Mouse (Mus musculus): Measurements from ENCODE around the gene Fndc5. TPM values are rescaled to one million over a fixed set of nuclear protein-coding genes. Genes with fewer than 3 reads are reported as not detected.

Fndc5 gene
- polyA plus RNA-seq, 1 experiment from 2014 or later: 3.3 TPM

DNA sequence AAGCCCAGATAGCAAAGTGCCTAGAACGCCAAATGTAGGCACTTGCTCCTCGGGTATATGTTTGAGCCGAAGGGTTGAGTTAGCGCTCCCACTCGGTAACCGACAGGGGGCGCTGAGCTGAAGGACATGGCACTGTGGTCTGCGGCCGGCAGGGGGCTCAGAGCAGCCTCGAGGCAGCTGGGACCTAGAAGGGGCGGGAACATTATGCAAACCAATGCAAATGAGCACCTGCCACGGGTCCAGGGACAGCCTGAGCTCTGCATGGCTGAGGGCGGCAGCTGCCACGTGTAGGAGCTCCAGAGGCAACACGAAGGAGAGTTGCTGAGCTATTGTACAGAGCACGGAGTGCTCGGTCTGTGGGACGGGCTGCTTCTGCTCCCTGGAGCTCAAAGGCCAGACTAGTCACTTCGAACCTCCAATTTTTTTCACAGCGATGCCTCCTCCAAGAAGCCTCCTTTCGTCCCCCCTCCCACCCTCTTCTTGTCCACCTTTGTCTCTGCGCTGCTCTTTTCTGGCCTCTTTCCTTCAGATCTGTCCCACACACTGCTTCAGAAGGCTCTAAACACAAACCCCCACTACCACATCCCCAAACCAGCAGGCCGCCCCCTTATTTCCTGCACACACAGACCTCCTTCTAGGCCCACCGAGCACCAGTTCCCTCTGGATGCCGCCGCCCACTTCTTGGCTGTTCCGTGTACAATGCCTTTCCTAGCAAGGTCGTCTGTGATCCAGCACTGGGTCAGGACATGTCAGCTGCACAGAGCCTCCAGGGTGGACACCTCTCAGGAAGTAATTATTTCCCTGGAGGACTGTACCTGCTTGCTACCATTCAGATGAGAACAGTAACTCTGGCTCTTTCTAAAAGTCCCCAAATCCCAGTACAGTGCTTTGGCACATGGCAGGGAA is 23.5 kb upstream of the Fndc5 start:
- Histone ChIP-seq H3K4me1 (peaks cover 20% of the 10 kb centered on the region; the same call in 1 of the 2 replicates), H3K4me3 (no peak overlapping the region), H3K9me3 (no peaks in the 10 kb centered on the region), H3K36me3 (no peaks in the 10 kb centered on the region), H3K27me3 (ENCODE audit: insufficient read depth, poor library complexity, severe bottlenecking) (peaks cover 66% of the 10 kb centered on the region), H3K27ac (no peak overlapping the region)
- peak; percentile 84 for DNase-seq (ENCODE audit: low spot score)
- 31% methylated on average over 28 of the region's 28 CpGs for WGBS

DNA sequence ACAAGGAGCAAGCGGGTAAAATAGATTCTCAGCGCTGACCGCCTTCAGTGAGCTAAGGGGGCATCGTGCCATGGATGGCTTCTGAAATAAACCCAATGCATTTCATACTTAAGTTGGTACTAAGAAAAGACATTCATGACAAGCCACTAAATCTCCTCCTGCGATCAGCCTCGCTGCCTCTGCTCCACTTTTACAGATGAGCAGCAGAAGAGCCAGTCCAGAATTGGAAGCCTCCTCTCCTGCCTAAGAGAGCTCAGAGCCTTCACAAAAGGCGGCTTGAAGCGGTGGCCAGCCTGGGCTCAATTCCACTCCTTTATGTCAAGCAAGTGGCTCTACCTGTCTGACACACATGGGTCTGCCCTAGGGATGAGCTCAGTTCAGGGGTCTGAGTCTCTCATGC is 20.1 kb upstream of the Fndc5 start:
- H3K36me3 ChIP-seq: no peaks in the 10 kb centered on the region
- peaks cover 24% of the 10 kb centered on the region for H3K4me1 ChIP-seq
- H3K27me3 ChIP-seq (ENCODE audit: insufficient read depth, poor library complexity, severe bottlenecking): peaks cover 82% of the 10 kb centered on the region
- no peak overlapping the region for H3K4me3 ChIP-seq
- 86% methylated on average over 8 of the region's 8 CpGs for WGBS
- H3K9me3 ChIP-seq: no peaks in the 10 kb centered on the region
- no peak for DNase-seq (ENCODE audit: low spot score)
- H3K27ac ChIP-seq: no peak overlapping the region

DNA sequence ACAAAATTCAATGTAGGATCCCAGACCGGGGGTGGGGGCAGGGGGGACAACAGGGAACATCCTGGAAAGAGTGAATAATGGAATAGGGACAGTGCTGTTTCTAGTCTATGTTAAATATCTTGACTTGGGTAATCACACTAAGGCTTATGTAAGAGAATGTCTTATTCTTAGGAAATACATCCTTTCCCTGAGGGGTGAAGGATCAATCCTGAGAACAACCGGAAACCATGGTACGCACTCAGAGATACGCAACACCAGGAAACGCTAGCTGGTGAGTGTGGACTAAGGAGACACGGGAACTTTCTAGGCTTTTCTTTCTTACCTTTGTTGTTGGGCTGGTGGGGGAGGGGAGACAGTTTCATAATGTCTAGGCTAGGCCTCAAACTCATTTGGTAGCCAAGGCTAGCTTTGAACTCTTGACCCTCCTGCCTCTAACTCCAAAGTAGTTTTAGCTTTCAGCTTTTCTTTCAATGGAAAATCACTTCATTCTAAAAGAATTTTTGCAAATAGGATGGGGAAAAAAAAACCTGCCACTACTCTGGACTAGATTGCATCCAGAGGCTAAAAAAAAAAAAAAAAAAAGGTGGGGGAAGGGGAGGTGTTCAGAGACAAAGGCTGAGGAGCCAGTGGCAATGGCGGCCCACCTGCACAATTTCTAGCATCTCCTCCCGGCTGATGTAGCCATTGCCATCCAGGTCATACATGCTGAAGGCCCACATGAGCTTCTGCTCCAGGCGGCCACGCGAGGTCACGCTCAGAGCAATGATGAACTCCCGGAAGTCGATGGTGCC is 18.9 kb upstream of the Fndc5 start:
- no peak for DNase-seq (ENCODE audit: low spot score)
- H3K4me1 ChIP-seq: peaks cover 18% of the 10 kb centered on the region
- H3K9me3 ChIP-seq: no peaks in the 10 kb centered on the region
- H3K27ac ChIP-seq: no peak overlapping the region
- no peak overlapping the region for H3K4me3 ChIP-seq
- peaks cover 87% of the 10 kb centered on the region for H3K27me3 ChIP-seq (ENCODE audit: insufficient read depth, poor library complexity, severe bottlenecking)
- WGBS: 84% methylated on average over 14 of the region's 14 CpGs
- H3K36me3 ChIP-seq: no peaks in the 10 kb centered on the region

DNA sequence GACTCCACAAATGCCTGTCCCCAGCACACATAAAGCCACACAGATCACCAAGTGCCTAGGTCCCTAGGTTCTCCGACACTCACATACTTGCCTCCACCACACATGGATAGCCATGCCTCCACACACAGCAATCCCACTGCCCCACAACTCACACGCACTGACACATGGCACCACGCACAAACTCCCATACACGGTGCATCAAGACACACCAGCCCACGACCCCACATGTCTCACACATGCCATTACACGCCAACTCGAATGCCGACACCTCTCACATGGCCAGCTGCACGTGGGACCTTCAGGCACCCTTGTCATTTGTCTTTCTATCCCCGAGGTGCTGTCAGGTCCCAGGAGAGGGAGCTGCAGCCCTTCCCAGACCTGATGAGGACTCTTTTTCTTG is 17.1 kb upstream of the Fndc5 start:
- DNase-seq (ENCODE audit: low spot score): no peak
- no peaks in the 10 kb centered on the region for H3K36me3 ChIP-seq
- no peaks in the 10 kb centered on the region for H3K9me3 ChIP-seq
- H3K27me3 ChIP-seq (ENCODE audit: insufficient read depth, poor library complexity, severe bottlenecking): peaks cover 86% of the 10 kb centered on the region
- no peak overlapping the region for H3K4me3 ChIP-seq
- 72% methylated on average over 10 of the region's 10 CpGs for WGBS
- H3K4me1 ChIP-seq: peaks cover 17% of the 10 kb centered on the region
- no peak overlapping the region for H3K27ac ChIP-seq

DNA sequence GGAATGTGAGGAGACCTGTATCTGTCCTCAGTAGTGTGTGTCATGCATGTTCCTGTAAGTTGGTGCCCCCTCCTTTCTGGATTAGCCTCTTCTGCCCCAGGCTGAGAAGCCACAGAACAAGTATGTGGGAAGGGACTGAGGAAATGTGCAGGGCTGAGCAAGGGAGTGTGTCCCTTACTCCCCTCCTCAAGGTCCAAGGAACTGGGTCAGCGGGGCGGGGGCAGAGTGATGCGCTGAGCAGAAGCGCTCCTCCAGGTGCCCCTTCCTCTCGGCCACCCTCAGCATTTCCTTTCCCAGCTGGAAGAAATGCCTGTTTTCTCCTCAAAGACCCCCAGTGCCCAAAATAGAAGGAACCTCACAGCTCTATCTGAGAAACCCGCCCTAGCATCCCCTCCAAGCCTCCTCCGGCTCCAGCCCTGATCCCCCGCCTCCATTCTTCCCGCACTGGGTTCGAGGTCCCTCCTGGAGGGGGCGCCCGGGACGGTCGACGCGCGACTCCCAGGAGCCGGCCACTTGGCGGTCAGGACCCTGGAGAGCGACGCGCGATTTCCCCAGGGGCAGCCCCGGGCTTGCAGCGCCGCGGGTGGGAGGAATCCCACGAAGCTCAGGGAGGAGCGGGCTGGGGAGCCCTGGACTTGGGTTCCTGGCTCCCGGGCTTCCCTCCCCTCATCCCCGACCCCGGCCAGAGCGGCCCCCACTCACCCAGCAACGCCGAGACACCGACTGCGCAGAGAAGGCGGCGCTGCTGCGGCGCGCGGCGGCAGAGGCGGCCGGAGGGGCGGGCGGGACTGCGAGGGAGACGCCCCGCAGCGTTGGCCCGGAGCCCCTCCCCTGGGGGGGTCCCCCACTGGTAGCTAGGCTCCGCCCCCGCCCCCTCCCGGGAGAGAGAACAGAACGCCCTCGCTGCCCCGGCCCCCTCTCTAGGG is 16.0 kb upstream of the Fndc5 start:
- H3K4me3 ChIP-seq: peak overlapping the region; percentile 62
- 2% methylated on average over 57 of the region's 59 CpGs for WGBS
- peaks cover 88% of the 10 kb centered on the region for H3K27me3 ChIP-seq (ENCODE audit: insufficient read depth, poor library complexity, severe bottlenecking)
- H3K36me3 ChIP-seq: no peaks in the 10 kb centered on the region
- H3K9me3 ChIP-seq: no peaks in the 10 kb centered on the region
- H3K27ac ChIP-seq: no peak overlapping the region
- DNase-seq (ENCODE audit: low spot score): peak; percentile 88
- H3K4me1 ChIP-seq: peaks cover 28% of the 10 kb centered on the region

DNA sequence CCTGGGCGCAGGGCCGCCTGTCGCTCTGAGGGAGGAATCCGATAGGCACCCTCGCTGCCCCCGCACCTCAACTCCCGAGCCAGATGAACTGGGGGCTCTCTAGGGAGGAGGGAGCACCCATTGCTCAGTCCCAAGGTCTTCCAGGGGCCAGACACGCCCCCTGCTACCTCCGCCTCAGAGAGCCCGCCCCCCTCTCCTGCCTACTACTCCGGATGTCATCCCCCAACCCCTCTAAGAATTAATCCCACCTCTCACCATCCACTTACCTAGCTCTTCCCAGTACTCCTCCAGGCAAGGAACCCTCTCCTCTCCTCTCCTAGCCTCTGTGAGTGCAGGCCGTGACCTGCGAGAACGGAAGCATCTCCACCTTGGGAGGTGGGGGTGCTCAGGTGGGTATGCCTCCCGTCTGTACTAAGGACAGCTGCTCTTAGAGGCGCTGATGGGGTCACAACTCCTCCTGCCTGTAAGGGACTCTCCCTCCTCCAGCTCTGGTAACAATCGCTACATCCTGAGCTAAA is 15.2 kb upstream of the Fndc5 start, which contains the start of gene Hpca:
TSS of gene Hpca (minus strand) at position 468 of the 518 bp plus-strand sequence.
- WGBS: under 1% methylated on average over 17 of the region's 17 CpGs
- H3K27me3 ChIP-seq (ENCODE audit: insufficient read depth, poor library complexity, severe bottlenecking): peaks cover 88% of the 10 kb centered on the region
- H3K9me3 ChIP-seq: no peaks in the 10 kb centered on the region
- no peaks in the 10 kb centered on the region for H3K36me3 ChIP-seq
- H3K4me1 ChIP-seq: peaks cover 33% of the 10 kb centered on the region
- H3K4me3 ChIP-seq: peak within 1 kb of the TSS; percentile 62
- no peak within 1 kb of the TSS for H3K27ac ChIP-seq
- DNase-seq (ENCODE audit: low spot score): no peak

DNA sequence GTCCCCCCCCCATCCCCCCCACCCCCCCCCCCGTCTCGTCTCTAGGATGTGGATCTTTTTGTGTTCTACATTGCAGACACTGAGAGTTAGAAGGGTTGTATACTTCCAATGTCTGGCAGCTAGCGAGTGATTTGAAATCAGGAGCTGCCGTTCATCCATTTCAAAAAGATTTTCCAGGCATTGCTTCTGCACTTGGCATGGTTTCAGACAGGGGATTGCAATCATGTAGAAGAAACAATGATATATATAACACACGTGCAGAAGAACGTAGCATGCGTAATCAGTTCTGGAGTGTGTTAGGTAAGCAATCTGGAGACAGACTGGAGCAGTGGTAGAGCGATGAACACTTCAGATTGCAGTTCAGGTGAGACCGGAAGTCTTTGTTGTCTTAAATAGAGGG is 14.7 kb upstream of the Fndc5 start:
- no peak for DNase-seq (ENCODE audit: low spot score)
- Histone ChIP-seq H3K27ac (no peak overlapping the region), H3K9me3 (no peaks in the 10 kb centered on the region), H3K36me3 (no peaks in the 10 kb centered on the region), H3K4me1 (peaks cover 33% of the 10 kb centered on the region), H3K4me3 (no peak overlapping the region), H3K27me3 (ENCODE audit: insufficient read depth, poor library complexity, severe bottlenecking) (peaks cover 86% of the 10 kb centered on the region)
- 37% methylated on average over 9 of the region's 9 CpGs for WGBS

DNA sequence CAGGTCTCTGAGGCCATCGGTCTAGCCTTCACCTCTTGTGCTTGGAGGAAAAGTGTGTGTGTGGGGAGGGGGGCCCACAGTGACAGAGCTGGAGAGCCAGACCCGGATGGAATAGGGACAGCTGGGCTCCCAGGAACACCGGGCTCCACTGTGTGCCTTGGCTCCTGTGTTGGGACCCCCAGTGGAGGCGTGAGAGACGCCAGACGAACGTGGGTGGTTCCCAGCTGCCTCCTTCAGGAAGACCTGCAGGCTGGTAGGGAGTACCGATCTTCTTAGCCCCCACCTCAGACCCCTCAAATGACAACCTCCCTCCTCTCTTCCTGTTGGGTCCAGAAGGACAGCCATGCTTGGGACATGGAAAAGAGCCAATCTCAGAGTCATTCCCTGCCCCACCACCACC is 14.1 kb upstream of the Fndc5 start:
- no peak for DNase-seq (ENCODE audit: low spot score)
- H3K27ac ChIP-seq: no peak overlapping the region
- peaks cover 85% of the 10 kb centered on the region for H3K27me3 ChIP-seq (ENCODE audit: insufficient read depth, poor library complexity, severe bottlenecking)
- H3K4me1 ChIP-seq: peaks cover 33% of the 10 kb centered on the region
- WGBS: 17% methylated on average over 8 of the region's 8 CpGs
- H3K4me3 ChIP-seq: no peak overlapping the region
- H3K36me3 ChIP-seq: no peaks in the 10 kb centered on the region
- H3K9me3 ChIP-seq: no peaks in the 10 kb centered on the region

DNA sequence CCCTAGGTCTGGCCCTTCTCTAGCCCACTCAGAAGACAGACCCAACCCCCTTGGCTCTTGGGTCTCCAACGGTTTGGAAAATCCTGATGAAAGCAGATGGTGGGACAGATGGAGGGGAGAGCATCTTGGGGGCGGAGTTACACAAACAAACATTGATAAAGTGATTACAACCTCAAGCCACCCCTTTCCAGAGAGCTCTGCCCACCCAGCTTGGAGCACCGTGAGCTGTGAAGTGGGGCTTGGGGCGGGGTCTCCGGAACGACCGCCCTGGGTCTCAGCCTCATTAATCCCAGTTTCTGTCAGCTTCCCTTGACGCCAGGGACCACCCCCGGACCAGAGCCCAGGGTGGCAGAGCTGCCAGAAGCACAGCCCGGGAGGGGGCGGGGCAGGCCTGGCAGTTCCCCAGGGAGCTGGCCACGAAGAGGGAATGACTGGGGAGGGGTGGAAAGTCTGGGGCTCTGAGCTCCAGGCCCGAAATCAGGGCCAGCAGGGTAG is 12.1 kb upstream of the Fndc5 start:
- no peak overlapping the region for H3K27ac ChIP-seq
- H3K9me3 ChIP-seq: no peaks in the 10 kb centered on the region
- H3K4me3 ChIP-seq: peak overlapping the region; percentile 16
- H3K36me3 ChIP-seq: no peaks in the 10 kb centered on the region
- H3K4me1 ChIP-seq: peaks cover 41% of the 10 kb centered on the region
- H3K27me3 ChIP-seq (ENCODE audit: insufficient read depth, poor library complexity, severe bottlenecking): peaks cover 83% of the 10 kb centered on the region
- 5% methylated on average over 13 of the region's 13 CpGs for WGBS
- no peak for DNase-seq (ENCODE audit: low spot score)

DNA sequence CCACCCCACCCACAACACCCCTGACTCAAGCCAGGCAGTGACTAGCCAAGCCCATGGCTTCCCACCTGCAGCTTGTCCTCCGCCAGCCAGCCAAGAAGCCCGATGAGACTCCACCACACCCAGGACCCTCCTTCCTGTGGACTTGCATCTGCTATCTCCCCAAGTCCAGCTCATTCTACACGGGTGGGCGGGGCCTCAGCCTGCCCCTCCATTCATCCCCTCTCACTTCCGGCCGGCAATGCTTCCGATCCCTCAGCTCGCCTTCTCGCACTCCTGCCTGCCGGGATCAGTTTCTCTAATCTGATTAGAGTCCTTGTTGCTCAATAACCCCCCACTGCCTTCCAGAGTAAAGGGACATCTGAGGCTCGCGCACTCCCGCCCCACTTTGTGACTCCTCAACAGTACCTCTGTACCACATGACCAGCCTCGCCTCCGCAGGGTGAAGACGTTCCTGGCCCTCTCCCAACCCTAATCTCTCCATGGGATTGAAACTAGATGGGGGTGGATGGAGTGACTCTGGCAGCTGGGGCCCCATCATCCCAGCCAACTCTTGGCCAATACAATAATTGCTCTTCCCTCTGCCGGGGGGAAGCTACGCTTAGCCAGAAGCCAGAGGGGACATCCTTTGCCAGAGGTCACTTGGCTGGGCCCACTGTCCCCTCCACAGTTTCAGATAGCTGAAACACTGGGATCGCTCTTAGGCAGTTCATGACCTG is 10.9 kb upstream of the Fndc5 start:
- Histone ChIP-seq H3K27ac (no peak overlapping the region), H3K27me3 (ENCODE audit: insufficient read depth, poor library complexity, severe bottlenecking) (peaks cover 77% of the 10 kb centered on the region), H3K4me3 (peak overlapping the region; percentile 49), H3K9me3 (no peaks in the 10 kb centered on the region), H3K36me3 (no peaks in the 10 kb centered on the region), H3K4me1 (peaks cover 48% of the 10 kb centered on the region)
- 13% methylated on average over 19 of the region's 19 CpGs for WGBS
- no peak for DNase-seq (ENCODE audit: low spot score)

DNA sequence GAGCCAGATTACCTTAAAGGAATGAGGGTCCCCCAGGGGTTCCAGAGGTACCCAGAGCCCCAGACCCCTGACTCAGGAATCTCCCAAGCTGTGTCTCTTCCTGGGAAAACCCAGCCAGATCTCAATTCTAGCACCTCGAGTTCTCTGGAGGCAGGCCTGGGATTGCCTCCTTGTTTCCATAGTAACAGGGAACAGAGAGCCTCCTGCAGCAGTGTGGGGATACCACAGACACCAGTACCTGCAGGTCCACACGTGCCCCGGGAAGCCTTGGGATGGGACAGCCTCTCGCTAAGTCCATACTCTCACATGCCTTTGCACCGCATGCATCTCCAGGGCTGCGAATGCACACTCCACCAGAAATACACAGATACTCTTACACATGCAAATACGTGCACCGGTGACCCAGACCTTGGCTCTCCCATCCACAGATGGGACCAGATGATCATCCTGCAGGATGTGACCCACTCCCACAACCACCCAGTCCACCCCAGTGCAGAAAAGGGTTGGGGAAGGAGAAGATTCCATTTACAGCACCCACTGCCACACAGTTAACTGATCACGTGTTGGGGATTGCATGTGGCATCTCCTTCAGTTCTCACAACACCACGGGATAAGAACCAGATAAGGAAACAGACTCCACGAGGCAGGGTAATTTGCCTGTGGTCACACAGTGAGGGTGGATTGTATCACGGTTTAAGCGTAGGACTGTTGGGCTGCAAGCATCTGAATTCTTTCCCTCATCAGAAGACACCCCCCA is 8.0 kb upstream of the Fndc5 start:
- Histone ChIP-seq H3K36me3 (no peaks in the 10 kb centered on the region), H3K9me3 (no peaks in the 10 kb centered on the region), H3K4me1 (peaks cover 42% of the 10 kb centered on the region), H3K27ac (no peak overlapping the region), H3K4me3 (no peak overlapping the region), H3K27me3 (ENCODE audit: insufficient read depth, poor library complexity, severe bottlenecking) (peaks cover 65% of the 10 kb centered on the region)
- no peak for DNase-seq (ENCODE audit: low spot score)
- 55% methylated on average over 13 of the region's 13 CpGs for WGBS
